Mouse (Mus musculus): Measurements from ENCODE around the gene Rad1. TPM values are rescaled to one million over a fixed set of nuclear protein-coding genes. Genes with fewer than 3 reads are reported as not detected.
"Not testable (repeated sequence)": the region's sequence is repeated elsewhere in the genome, so short reads cannot be mapped to it uniquely, and the experiment has no call there.

Rad1 gene
- total RNA-seq, 2 experiments from 2014 or later = 23.1 to 46.9 TPM

DNA sequence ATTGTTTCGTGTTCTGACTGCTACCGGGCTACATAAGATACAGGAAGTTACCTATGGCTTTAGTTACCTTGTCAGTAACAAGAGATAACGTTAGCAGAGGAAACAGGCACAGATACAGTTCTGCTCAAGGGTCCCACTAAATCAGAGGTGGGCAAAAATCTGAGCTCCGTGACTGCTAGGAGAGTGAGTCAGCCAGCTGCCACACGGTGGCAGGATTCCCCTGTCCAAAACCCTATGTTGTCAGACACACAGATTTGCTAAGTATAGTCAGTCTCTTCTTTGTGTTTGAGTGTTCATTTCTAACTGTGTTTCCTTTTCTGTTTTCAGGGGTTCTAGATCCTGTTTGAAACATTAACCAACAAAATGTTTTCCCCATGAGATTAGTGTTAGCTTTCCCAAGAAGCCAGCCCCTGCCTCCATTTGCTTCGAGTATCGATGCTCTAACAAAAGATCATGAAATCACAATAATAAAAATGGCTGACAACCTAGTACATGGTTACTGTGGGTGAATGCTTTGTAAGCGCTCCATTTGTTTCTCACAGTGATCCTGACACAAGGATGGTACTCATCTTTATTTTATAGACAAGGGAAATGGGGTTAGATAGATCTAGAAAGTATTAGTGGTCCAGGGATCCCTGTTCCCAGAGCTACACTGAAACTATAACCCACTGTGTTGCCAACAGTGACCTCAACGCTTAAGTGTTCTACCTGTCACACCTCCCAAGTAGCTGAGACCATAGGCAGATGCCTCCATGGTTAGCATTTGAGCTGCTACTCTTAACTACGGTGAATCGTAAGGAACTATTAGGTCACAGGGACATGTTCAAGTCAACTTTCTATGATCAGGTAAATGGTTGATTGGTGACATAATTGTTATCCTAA lies 15.3 kb downstream of the Rad1 start:
- peak; percentile 75 for ATAC-seq (replicated peaks; ENCODE audit: low FRiP score, low TSS enrichment, poor library complexity, severe bottlenecking)

GRCm38 (mm10) chr15:10506099-10506498 lies 20.3 kb downstream of the Rad1 start:
- no peak for ATAC-seq (replicated peaks; ENCODE audit: low FRiP score, low TSS enrichment, poor library complexity, severe bottlenecking)

- ATAC-seq (replicated peaks; ENCODE audit: low FRiP score, low TSS enrichment, poor library complexity, severe bottlenecking) = no peak
These were observed 29.3 kb downstream of the Rad1 start for GRCm38 (mm10) chr15:10515166-10515565.

DNA sequence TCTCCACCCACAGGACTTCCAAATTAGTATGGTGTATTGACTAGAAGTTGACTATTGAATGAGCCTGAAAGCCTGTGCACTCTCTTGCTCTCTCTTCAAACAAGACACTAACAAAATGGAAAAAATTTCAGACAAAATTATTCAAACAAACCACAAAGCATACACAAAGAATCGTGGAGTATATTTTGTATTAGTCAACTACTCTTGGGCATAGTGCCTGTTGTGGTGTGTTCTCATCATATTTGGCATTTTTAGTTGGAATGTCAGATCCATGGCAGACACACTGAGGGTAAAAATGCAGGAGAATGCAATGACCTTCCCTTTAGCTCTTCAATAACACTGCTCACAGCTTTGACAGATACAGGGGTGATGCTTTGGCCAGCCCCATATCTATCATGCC lies 40.1 kb downstream of the Rad1 start:
- no peak for ATAC-seq (replicated peaks; ENCODE audit: low FRiP score, low TSS enrichment, poor library complexity, severe bottlenecking)

DNA sequence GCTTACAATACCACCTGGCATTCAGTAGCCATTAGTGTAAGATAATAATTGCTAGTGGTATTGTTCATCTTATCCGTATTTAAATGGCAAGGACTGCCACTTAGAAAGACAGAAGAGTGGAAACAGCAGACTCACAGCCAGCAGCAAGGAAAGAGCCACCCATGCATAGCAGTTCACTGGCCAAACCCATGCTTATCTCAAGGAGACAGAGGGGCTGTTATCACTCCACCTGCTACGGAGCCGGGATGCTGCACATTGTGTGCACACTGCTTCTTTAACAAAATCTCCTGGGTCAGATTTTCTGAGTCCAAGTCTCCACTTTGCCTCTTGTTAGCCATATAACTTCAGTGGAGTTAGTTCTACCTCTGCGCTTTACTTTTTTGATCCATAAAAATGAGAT lies 45.5 kb downstream of the Rad1 start:
- peak; percentile 99 for ATAC-seq (replicated peaks; ENCODE audit: low FRiP score, low TSS enrichment, poor library complexity, severe bottlenecking)

DNA sequence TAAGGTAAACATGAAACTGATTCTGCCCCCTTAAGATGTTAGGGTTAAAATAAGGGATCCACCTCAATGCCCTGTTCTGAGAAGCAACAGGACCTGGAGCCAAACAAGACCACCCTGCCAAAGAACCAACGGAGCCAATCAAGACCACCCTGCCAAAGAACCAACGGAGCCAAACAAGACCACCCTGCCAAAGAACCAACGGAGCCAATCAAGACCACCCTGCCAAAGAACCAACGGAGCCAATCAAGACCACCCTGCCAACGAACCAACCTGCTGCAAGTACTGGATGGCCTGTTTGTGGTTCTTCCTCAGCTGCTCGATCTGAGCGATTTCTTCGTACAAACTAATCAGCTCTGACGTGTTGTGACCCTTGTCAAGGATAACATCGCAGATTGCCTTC lies 47.5 kb downstream of the Rad1 start:
- not testable (repeated sequence) for ATAC-seq (replicated peaks; ENCODE audit: low FRiP score, low TSS enrichment, poor library complexity, severe bottlenecking)

- ATAC-seq (replicated peaks; ENCODE audit: low FRiP score, low TSS enrichment, poor library complexity, severe bottlenecking) = no peak
These were observed 48.8 kb downstream of the Rad1 start for GRCm38 (mm10) chr15:10534591-10534990.

DNA sequence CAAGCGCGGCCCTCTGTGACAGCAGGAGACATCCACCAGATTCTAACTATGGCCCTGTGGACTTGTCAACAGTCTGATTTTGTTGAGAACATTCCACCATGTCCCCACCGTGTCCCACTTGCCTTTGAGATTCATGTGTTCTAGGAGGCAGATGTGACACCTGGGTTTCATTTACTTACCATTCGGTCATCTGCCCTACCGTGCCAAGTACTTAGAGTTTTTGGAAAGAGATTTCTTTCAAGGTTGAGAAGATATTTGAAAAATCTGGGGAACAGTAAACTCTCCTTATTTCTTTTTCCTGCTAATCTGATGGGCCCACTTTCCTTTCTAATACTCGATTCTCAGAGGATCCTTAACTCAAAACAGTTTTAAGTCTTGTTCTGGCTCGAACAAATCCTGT lies 50.2 kb downstream of the Rad1 start:
- ATAC-seq (replicated peaks; ENCODE audit: low FRiP score, low TSS enrichment, poor library complexity, severe bottlenecking) = no peak

DNA sequence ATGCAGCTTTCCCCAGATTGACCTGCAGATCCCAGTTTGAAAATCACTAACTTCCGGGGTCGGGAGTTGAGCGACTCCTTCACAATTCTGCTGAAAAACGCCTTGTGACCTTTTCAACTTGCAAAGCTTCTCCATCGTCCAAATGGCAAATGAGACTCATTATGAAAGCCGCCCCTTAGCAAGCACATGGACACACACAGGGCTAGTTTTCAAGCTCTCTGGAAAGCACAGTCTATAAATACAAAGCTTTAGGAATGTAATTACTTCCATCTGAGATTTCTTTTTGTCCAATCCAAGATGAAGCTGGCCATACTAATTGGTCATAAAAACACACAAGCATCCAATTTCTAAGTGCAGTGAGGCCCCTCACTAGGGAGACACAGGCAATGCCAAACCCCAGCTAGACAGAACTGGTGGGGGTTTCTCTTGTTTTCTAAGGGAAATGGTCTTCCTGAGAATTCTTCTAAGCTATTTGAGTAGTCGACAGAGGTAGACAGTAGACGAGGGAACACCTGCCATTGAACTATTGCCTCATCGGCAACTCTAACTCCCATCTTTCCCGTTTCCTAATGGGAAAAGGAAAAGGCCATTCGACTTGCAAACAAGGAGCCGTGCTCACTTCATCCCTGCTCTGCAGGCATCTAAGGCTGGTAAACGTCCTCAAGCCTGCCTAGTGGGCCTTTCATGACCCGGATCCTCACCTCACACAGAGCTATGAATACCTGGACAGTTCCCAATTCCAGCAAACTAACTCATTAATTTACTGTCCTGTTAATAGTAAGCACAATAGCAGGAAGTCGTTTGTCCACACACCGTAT lies 54.7 kb downstream of the Rad1 start:
- no peak for ATAC-seq (replicated peaks; ENCODE audit: low FRiP score, low TSS enrichment, poor library complexity, severe bottlenecking)

Other genes with a start within 250 kb of the Rad1 start
- not detected in 2 replicates for gene Gm21973, start 160.6 kb upstream of the Rad1 start, total RNA-seq (2014; fragmentation: Nextera tagmentation)
- not detected in 2 replicates for gene Gm21973, start 160.6 kb upstream of the Rad1 start, total RNA-seq (2017)
- gene Agxt2, start 127.5 kb upstream of the Rad1 start, total RNA-seq (2014; fragmentation: Nextera tagmentation) = not detected in 2 replicates
- gene Agxt2, start 127.5 kb upstream of the Rad1 start, total RNA-seq (2017) = not detected in 2 replicates
- 39.6 and 43.5 TPM in 2 replicates for gene Dnajc21, start 15.5 kb upstream of the Rad1 start, total RNA-seq (2014; fragmentation: Nextera tagmentation)
- gene Dnajc21, start 15.5 kb upstream of the Rad1 start, total RNA-seq (2017) = 70.9 and 82.4 TPM in 2 replicates
- 63.7 and 68.4 TPM in 2 replicates for gene Brix1, start 71 bp upstream of the Rad1 start, total RNA-seq (2014; fragmentation: Nextera tagmentation)
- 64.8 and 73.8 TPM in 2 replicates for gene Brix1, start 71 bp upstream of the Rad1 start, total RNA-seq (2017)
- not detected in 2 replicates for gene Ttc23l, start 72.7 kb downstream of the Rad1 start, total RNA-seq (2014; fragmentation: Nextera tagmentation)
- gene Ttc23l, start 72.7 kb downstream of the Rad1 start, total RNA-seq (2017) = not detected in 2 replicates
- 1.2 and 5.4 TPM in 2 replicates for gene Rai14, start 228.6 kb downstream of the Rad1 start, total RNA-seq (2014; fragmentation: Nextera tagmentation)
- 3.7 and 4.1 TPM in 2 replicates for gene Rai14, start 228.6 kb downstream of the Rad1 start, total RNA-seq (2017)

Data from megakaryocyte-erythroid progenitor cell, adult 5-6 weeks (primary cell).